Mouse (Mus musculus) heart, adult 8-10 months (tissue): ENCODE measurements around the gene Dusp1. TPM values are rescaled to one million over a fixed set of nuclear protein-coding genes. Genes with fewer than 3 reads are reported as not detected.

Experiments
- DNase-seq: peaks from one replicate; pipeline ENCODE4 v3.0.0; 2022; ENCODE audit warnings: low spot score
- microRNA-seq: library from miRNA; unstranded; fragments of <30 nt; microRNA quantifications from one replicate; pipeline ENCODE4 v1.2.0, GENCODE M21; 2022
- total RNA-seq, 4 experiments: library from RNA; stranded (reverse); gene quantifications; 2 replicates each; pipeline ENCODE4 v1.2.4; 2022

Gene Dusp1
- total RNA-seq, 4 experiments from 2014 or later, result 51.1 to 75.8 (median 59.4) TPM

GRCm38 (mm10) chr17:26466741-26467150 lies 95.2 kb downstream of the Dusp1 start:
- DNase-seq, result peak; percentile 80

DNA sequence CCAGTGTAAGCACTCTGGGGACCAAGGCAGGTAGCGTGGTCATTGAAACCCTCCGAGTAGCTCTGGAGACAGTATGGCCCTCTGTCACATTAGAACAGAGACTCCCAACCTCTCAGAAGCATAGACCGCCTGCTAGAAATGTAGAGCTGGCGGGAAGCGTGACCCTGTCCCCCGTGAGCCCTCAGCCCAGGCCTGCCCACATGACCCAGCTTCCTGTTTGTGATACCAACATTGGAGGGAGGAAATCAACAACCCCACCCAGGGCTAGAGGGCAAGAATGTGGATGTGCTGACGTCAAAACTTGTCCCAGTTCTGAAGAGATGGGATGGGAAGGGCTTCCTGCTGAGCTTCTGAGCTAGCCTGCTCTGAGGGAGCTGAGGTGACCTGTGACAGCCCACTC lies 97.0 kb downstream of the Dusp1 start:
- DNase-seq, result peak; percentile 90

DNA sequence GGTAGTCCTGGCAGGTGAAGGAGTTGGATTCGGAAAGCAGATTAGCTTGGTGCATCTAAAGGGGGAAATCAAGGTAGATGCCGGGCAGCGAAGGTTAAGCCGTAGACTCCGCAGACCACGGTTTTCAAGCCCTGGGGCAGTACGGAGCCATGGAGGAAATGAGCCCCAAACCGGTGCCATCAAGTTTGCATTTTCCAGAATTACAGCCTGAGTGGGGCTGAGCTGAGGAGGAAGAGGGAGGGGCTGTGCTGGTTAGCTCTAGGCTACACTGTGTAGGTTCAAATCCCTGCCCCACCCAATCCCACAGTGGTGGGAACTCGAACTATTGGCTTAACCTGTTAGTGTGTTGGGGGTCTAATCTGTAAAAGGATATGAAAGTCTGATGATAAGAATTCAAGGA lies 97.4 kb downstream of the Dusp1 start:
- DNase-seq, result no peak

GRCm38 (mm10) chr17:26463984-26464383 lies 97.9 kb downstream of the Dusp1 start:
- no peak for DNase-seq

DNA sequence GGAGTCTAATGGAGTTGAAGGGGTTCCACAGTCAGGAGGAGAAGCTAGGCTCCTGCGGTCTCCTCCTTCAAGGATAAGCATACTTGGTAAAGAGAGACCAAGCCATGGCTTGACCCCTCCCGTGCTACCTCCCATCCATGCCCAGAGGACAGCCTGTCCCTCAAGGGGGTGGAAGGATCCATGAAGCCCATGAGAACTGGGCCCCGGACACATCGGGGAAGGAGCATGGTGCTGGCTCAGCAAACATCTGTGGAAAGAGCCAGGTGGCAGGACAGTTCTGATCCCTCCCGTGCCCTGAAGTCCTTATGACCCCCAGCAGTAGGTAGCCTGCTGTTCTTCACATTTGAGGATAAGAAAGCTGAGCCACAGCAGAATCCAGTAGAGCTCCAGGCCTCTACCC lies 98.5 kb downstream of the Dusp1 start:
- DNase-seq, result no peak

- DNase-seq, result peak; percentile 79
Measured at GRCm38 (mm10) chr17:26462634-26463170, 99.2 kb downstream of the Dusp1 start.

- DNase-seq, result no peak
Measured at GRCm38 (mm10) chr17:26458049-26458448, 103.9 kb downstream of the Dusp1 start.

DNA sequence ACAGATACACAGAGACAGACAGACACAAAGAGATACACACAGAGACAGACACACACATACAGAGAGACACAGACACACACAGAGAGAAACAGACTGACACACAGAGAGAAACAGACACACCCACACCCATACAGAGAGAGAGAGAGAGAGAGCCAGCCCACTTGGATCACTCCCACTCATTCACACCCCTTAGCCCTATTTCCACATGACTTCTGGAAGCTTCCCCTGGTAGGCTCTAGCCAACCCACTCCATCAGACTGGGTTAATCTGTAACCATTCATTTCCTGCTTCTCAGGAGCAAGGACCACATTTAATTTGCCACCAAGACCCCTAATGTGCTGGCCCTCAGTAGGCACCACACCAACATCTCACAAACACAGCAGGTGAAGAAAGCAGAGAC lies 104.4 kb downstream of the Dusp1 start:
- DNase-seq, result no peak

Small RNAs within 50 kb of the gene (microRNA-seq; reads per million reads assigned to microRNA genes)
- not detected for gene Gm22420

Other genes starting within 250 kb of the Dusp1 start
- gene Neurl1b, start 147.3 kb downstream of the Dusp1 start, total RNA-seq, result 1 to 10 TPM; 3.6 to 5.1 (median 4.4) TPM
- gene Ergic1, start 639 bp downstream of the Dusp1 start, total RNA-seq, result 10 to 100 TPM; 52.7 to 57.9 (median 55.4) TPM
- 10 to 100 TPM; 55.2 to 67.1 (median 65.5) TPM for gene Atp6v0e, start 101.1 kb upstream of the Dusp1 start, total RNA-seq
- gene Crebrf, start 153.5 kb upstream of the Dusp1 start, total RNA-seq, result 10 to 100 TPM; 51.1 to 83.8 (median 68.4) TPM
- gene Bnip1, start 218.9 kb upstream of the Dusp1 start, total RNA-seq, result 10 to 100 TPM; 25.0 to 32.1 (median 29.9) TPM